Mouse (Mus musculus) yolk sac, embryonic 10.5 days (tissue): ENCODE measurements around the gene 1810062G17Rik.

ENCODE experiments used
- DNase-seq: peaks from one replicate; pipeline ENCODE4 v3.0.0-alpha.2; 2017; ENCODE audit warnings: low spot score

The 1810062G17Rik gene

GRCm38 (mm10) chr3:36505306-36505705 is 29.6 kb downstream of the 1810062G17Rik start:
- DNase-seq = no peak

GRCm38 (mm10) chr3:36505809-36506735 is 30.3 kb downstream of the 1810062G17Rik start:
- peak; percentile 32 for DNase-seq

- DNase-seq = peak; percentile 29
These were observed 35.8 kb downstream of the 1810062G17Rik start for GRCm38 (mm10) chr3:36511491-36511890.

- no peak for DNase-seq
These were observed 40.5 kb downstream of the 1810062G17Rik start for GRCm38 (mm10) chr3:36516196-36516595.

GRCm38 (mm10) chr3:36521073-36522060 is 45.6 kb downstream of the 1810062G17Rik start, which contains the start of gene Gm11549:
Gene Gm11549, minus strand, starts transcription at chr3:36521813.
- peak; percentile 38 for DNase-seq

- DNase-seq = no peak
These were observed 46.4 kb downstream of the 1810062G17Rik start for GRCm38 (mm10) chr3:36522137-36522536.

- no peak for DNase-seq
These were observed 48.7 kb downstream of the 1810062G17Rik start for GRCm38 (mm10) chr3:36524466-36524865.

GRCm38 (mm10) chr3:36530345-36530744 is 54.6 kb downstream of the 1810062G17Rik start:
- DNase-seq = no peak

GRCm38 (mm10) chr3:36530781-36531180 is 55.0 kb downstream of the 1810062G17Rik start:
- DNase-seq = no peak

- DNase-seq = no peak
These were observed 55.5 kb downstream of the 1810062G17Rik start for GRCm38 (mm10) chr3:36531242-36531641.
